Mouse (Mus musculus): ENCODE data around the gene Cpa5.

The Cpa5 gene

GRCm38 (mm10) chr6:30644462-30644861 lies 33.7 kb downstream of the Cpa5 start:
- no peak for DNase-seq (ENCODE audit: low spot score)

GRCm38 (mm10) chr6:30645379-30645778 lies 34.6 kb downstream of the Cpa5 start:
- no peak for DNase-seq (ENCODE audit: low spot score)

DNA sequence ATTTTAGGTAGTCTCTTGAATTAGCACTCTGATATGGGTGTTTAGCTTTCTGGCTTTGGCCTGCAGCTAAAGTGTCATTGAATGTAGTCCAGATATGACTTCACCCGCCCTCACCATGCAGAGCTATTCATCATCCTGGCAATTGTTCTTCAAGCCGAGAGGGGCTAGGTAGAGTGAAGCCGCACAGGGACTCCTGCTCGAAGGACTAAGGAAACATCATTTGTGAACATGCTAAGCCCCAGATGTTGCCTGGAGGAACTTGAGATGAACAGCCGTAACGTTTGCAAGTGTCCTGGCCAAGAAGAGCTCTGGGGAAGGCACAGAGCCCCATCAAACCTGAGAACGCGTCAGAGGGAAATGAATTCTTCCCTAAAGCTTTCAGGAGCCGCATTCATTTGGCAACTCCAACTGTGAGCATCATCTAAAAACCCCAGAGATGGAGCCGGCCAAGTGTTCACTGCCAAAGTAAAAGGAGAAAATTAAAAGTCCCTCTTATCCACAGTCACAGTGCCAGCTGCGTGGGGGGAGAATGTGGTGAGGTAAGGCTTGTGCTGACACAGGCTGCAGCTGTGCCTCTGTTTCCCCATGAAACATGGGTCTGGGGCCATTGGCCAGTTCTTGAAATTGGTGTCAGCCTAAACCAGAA lies 39.0 kb downstream of the Cpa5 start:
- no peak for DNase-seq (ENCODE audit: low spot score)

GRCm38 (mm10) chr6:30652425-30653188 lies 41.8 kb downstream of the Cpa5 start:
- DNase-seq (ENCODE audit: low spot score), result no peak

GRCm38 (mm10) chr6:30653518-30653917 lies 42.7 kb downstream of the Cpa5 start:
- DNase-seq (ENCODE audit: low spot score), result no peak

DNA sequence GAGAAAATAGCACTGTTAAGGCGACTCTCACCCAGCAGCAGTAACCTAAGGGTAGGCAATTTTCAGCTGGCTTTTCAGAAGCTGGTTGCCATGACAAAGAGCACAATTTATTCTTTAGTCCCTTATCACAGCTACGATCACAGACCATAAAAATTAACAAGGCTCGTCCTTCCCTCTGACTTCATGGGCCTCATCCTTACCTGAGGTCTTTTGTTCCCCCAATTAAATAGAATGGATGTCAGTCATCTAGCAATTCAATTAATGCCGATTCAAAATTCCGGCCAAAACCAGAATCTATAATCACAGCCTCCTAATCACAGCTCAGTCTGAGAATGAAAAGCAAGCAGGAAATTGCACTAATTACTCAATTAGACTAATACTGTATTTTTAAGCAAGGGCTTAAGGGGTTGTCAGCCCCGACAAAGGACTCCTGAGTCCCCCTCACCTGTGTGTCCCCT lies 43.6 kb downstream of the Cpa5 start:
- DNase-seq (ENCODE audit: low spot score), result no peak

- DNase-seq (ENCODE audit: low spot score), result no peak
Measured at GRCm38 (mm10) chr6:30654932-30655331, 44.1 kb downstream of the Cpa5 start.

DNA sequence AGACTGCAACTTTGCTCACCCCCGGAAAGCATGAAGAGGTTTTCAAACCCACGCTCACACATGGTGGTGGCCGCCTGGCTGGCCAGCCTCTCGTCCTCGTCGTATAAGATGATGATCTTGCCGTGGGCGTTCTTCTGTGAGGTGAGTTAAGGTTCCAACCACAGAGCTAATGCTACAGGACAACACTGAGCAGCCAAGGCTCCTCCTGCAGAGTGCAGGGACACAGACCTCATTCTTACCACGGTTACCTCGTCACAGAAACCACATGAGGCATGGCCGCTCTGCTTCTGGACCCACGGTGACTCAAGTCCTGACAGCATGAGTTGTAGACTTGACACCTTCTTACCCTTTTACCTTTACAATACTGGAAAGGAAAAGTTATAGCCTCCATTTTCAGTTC lies 46.5 kb downstream of the Cpa5 start:
- no peak for DNase-seq (ENCODE audit: low spot score)

DNA sequence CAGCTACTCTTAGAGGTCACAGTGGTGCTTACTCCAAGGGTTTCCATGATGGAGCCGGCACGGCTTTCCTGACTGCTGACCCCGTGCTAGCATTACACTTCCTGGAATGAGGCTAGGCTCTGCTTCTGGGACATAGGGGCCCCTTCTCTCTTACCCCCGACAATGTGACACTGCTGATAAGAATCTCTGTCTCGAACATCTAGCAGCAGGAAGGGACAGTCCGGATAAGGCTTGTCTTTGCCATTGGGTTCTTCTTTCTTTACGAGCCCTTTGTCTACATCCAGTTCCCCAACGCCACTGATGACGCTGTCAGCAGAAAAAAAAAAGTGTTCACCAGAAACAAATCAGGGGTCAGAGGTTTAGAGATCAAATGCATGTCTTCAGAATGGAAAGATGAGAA lies 47.8 kb downstream of the Cpa5 start:
- no peak for DNase-seq (ENCODE audit: low spot score)

DNA sequence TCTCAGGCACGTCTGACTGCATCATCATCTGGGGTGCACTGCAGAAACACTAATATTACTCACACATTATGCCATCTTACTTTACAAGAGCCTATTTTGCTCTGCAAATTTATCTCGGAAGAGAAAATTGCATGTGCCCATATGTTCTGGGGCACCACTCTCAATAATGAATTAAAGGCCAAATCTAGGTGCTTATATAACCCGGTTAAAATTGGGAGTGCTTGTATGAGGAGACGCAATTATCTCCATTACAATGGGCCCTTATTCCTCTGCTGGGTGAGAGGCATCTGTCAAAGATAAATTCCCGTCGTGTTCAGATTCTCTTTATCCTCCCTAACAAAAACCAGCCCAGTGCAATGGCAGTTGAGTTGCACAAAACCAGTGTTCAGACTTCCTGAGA lies 54.0 kb downstream of the Cpa5 start:
- DNase-seq (ENCODE audit: low spot score), result no peak

DNA sequence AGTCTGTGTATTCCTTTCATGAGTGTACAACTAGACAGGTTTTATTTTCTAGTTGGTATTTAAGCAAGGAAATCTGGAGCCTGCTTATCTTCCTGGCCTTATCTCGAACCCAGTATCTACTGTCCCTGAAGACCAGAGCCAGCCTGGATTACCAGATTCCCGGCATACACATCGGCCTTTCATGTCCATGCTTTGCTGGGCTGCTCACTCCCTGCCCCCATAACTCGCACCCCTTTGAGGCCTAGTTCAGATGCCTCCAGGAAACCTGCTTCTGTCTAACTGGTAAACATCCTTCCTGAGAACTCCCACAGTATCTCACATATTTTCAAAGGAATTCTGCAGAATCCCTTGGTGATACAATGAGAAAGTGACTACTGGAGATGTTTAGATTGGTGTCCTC lies 54.5 kb downstream of the Cpa5 start:
- no peak for DNase-seq (ENCODE audit: low spot score)

DNA sequence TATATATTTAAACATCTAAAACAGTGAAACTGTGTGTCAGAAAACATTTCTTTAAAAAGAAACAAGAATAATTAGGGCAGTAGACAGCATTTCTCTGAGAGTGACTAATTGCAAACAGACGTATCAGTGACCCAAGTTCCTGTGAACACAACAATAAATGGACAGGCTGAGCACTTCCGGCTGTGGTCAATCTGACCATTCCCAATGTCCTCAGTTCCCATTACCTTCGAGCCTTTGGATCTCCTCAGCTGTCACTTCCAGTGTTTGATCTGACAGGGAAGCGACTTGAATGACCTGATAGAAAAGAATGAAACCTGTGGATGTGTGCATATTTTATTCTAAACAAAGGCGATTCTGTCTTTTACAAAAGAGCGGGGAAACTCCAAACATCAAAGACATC lies 55.2 kb downstream of the Cpa5 start:
- no peak for DNase-seq (ENCODE audit: low spot score)

DNA sequence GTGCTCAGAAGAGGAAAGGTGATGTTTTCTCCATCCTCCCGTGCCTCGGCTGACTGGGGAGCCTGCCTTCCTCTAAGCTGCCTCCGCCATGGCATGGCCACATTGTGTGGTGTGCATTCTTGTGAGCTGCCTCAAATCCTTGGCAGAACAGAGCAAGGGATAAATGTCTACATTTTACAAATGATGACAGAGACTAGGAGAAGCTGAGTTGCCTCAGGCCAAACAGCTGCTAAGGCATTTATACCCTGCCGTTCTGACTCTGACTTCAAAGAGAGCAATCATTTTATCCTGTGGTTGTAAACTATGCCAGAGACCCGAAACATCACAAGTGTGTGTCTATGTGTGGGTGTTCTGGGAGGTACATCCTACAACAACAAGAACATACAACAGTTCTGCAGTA lies 56.8 kb downstream of the Cpa5 start:
- no peak for DNase-seq (ENCODE audit: low spot score)

DNA sequence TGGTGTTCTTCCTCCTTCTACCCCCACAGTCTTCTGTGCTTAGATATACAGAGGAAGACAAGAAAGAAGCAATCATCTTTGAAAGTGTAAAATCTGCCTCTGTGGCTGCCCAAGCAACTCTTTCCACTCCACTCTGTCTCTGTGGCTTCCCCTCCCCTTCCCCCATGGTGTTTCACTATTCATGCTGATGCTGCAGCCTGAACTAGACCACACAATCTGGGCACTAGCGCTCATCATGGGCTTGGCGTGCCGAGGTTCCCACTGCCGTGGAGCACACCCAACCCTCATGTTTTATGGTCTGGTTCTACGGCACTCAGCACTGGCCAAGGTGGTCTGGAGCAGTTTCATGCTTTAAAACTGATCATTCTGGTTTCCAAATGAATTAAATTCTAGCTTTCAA lies 60.9 kb downstream of the Cpa5 start:
- DNase-seq (ENCODE audit: low spot score), result no peak

DNA sequence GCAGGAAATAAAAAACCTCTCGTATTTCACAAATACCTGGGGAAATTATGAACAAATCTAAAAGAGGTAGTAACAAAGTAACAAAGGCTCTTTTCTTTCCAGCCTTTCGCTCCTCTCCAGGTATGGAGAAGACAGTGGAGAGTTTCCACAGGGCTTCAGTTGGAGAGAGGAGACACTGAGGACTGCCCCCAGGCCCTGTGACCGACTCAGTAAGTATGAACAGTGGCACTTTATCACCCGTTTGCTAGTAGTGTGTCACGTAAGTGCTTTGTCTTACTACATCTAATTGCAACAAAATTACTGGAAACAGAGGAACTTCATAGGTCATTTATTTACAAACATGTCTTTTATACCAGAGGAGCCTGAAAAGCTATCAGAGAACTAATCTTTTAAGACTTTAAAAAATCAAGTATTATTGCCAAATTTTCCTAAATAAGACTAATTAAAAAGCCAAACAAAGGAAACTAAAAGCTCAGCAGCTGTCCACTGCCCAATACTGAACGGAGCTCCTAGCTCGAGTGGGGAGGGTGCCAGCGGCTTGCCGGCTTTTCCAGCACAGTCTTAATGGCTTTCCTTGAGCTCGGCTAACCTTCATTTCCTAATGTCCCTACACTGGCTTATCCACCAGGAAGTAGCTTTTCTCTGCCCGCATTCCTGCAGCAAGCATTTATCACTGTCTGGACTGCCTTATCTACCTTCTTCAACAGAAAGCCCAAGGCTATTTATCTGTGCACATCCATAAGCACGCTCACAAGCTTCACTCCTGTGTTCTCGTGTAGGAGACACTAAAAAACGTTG lies 63.2 kb downstream of the Cpa5 start:
- DNase-seq (ENCODE audit: low spot score), result no peak

DNA sequence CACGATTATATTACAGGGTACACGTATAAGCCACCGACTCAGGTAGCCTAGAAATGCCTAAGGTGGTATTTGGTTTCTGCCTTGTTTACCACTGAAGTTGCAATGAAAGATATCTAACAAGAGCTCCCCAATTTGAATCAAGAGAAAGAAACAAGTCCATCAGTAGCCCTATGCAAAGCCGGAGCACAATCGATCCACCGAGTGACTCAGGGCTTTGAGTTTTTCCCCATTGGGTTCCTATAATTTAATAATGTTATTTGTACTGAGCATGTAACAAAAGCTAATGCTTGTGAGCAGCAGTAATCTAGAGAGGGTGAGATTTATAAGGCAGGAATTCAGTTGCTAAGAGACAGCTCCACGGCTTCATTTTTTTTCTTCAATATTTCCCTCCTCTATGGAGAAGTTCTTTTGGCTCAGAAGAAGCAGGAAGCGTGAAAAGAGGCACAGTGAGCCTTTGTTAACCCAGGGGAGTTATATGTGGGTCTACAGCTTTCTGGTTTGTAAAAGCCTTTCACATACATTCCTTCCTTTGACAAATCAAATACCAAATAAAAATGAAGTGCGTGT lies 64.0 kb downstream of the Cpa5 start:
- DNase-seq (ENCODE audit: low spot score), result no peak

DNA sequence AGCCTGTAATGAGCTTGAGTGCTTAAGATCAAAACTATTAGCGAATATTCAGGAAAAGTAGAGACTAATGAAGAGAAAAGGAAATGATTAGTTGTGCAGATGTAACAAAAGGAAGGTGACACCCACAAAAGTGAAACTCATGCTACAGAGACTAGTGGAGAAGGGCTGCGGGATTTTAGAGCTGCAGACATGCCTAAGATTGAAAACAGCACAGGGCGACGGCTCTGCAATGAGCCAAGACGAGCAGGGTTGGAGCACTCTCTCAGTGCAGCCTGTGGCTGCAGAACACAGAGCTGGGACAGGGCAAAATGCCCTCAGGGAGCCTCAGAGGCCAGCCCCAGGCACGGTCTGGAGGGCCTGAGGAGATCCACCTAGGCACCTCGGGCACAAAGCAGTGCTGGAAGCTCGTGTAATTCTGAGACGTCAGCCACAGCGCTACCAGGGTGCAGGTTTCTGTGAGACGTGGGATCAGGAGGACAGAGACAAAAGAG lies 64.5 kb downstream of the Cpa5 start:
- DNase-seq (ENCODE audit: low spot score), result no peak

GRCm38 (mm10) chr6:30676506-30676905 lies 65.7 kb downstream of the Cpa5 start:
- DNase-seq (ENCODE audit: low spot score), result no peak

GRCm38 (mm10) chr6:30677591-30677990 lies 66.8 kb downstream of the Cpa5 start:
- no peak for DNase-seq (ENCODE audit: low spot score)

DNA sequence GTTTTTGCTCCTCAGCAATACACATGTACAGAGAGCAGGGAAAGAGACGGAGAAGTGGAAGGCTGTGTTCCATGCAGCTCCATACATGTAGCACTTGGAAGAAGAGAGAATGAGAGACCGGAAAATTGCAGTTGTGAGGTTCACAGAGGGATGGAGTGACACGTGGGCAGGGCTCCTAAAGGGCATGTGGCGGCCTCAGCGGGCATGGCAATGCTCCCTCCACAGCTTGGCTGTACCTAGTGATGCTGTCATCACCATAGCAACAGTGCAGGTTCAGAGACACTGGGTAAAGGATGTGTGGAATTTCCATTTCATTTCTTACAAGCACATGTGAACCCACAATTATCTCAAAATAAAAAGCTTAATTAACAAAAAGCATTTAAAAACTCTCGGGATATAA lies 67.7 kb downstream of the Cpa5 start:
- DNase-seq (ENCODE audit: low spot score), result no peak

- DNase-seq (ENCODE audit: low spot score), result no peak
Measured at GRCm38 (mm10) chr6:30679567-30679966, 68.8 kb downstream of the Cpa5 start.

DNA sequence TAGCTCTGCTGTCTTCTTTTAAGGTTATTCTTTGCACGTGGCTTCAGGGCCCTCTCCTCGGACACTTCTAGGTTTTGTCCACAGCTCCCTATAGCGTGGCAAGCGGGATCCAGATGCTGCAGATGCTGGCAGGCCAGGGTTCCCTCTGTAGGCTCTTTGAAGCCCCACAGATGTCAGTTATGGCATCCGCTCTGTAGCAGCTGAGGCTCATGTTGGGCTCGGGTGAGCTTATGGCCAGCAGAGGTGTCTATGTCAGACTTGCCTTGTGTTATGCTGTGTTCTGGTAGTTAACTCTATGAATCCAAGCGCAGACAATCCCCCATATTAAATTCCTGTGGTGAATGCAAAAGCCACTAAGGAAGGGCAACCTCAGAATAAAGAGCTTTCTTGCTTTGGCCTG lies 69.6 kb downstream of the Cpa5 start:
- DNase-seq (ENCODE audit: low spot score), result no peak

Data from left cerebral cortex, adult 11 months (tissue).